Mouse (Mus musculus): ENCODE measurements around the gene Ipcef1. TPM values are rescaled to one million over a fixed set of nuclear protein-coding genes. Genes with fewer than 3 reads are reported as not detected.

Ipcef1 gene
- 1.3 and 1.4 TPM in 2 replicates for polyA plus RNA-seq (2015; fragmentation: Nextera tagmentation; extraction: Ambion mirVana)

DNA sequence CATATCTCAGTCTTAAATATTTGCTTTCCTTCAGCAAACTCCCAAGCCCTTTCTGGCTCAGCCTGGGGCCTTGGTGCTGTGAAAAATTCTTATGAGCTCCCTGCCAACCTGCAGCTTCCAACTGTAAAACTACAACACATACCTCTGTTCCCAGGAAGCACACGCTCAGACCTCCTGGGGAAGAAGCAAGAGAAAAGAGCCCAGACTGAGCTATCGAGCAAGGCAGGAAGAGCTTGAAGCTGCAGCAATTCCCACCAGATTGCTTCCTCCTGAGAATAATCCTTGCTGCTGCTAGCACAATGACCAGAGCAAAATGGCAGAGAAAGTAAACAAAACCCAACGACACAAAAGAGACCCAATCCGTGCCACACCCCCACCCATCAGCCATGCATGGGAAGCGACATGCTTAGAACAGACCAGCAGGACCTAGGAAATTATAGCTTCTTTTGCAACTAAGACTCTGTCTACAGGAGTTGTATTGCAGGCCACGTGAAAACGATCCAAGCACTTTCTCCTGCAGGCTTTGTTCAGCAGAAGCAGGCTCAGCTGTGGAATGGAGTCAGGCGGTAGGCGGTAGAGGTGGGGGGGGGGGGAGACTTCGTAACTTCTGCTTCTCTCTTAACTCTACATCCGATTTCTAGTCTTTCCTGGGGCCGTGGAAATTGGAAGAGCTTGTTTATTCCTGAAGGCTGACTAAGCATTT lies at the start of gene Ipcef1:
TSS of gene Ipcef1 (minus strand) at position 164 of the 703 bp plus-strand sequence.
- no peak within 1 kb of the TSS; the same call in 1 of the 2 replicates for H3K4me2 ChIP-seq (replicated peaks)
- no peaks in the 10 kb centered on the region for H3K36me3 ChIP-seq
- H3K27ac ChIP-seq (replicated peaks): no peak within 1 kb of the TSS
- WGBS: 14% methylated on average over 12 of the region's 12 CpGs
- ATAC-seq (replicated peaks): peak; percentile 69; the same call in 1 of the 2 replicates
- H3K9me3 ChIP-seq: no peaks in the 10 kb centered on the region
- H3K9ac ChIP-seq (replicated peaks): no peak within 1 kb of the TSS
- 0 out of 2 replicates have a peak, but pooled peaks cover 6% of the 10 kb centered on the region for H3K4me1 ChIP-seq
- no peaks in the 10 kb centered on the region for H3K27me3 ChIP-seq
- no peak within 1 kb of the TSS for H3K4me3 ChIP-seq

GRCm38 (mm10) chr10:7077971-7078370 lies 25.7 kb upstream of the Ipcef1 start:
- Histone ChIP-seq H3K27ac (replicated peaks) (no peak overlapping the region), H3K9ac (replicated peaks) (no peak overlapping the region), H3K4me2 (replicated peaks) (no peak overlapping the region), H3K4me3 (no peak overlapping the region), H3K36me3 (no peaks in the 10 kb centered on the region), H3K4me1 (no peaks in the 10 kb centered on the region), H3K27me3 (no peaks in the 10 kb centered on the region), H3K9me3 (no peaks in the 10 kb centered on the region)
- ATAC-seq (replicated peaks): no peak
- WGBS: 92% methylated on average over 1 of the region's 1 CpGs

- no peak for ATAC-seq (replicated peaks)
- Histone ChIP-seq H3K27ac (replicated peaks) (no peak overlapping the region), H3K4me3 (no peak overlapping the region), H3K4me1 (no peaks in the 10 kb centered on the region), H3K4me2 (replicated peaks) (no peak overlapping the region), H3K36me3 (no peaks in the 10 kb centered on the region), H3K9me3 (no peaks in the 10 kb centered on the region), H3K27me3 (no peaks in the 10 kb centered on the region), H3K9ac (replicated peaks) (no peak overlapping the region)
- WGBS: 78% methylated on average over 7 of the region's 7 CpGs
Measured at GRCm38 (mm10) chr10:7077389-7077808, 25.1 kb upstream of the Ipcef1 start.

DNA sequence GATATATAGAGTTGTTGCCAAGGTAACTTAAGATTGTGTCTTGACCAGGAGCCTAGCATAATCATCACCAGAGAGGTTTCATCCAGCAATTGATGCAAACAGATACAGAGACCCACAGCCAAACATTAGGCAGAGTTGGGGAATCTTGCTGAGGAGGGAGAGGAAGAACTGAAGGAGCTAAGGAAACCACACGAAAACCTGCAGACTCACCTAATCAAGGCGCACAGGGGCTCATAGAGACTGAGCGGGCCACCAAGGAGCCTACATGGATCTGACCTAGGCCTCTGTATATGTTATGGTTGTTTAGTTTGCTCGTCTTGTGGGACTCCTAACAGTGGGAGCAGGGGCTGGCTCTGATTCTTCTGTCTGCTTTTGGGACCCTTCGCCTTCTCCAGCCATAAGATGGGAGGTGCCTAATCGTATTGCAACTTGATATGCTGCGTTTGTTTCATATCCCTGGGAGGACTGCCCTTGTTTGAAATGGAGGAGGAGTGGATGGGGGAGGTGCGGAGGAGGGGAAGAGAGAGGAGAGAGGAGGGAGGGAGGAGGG lies 24.5 kb upstream of the Ipcef1 start:
- no peaks in the 10 kb centered on the region for H3K27me3 ChIP-seq
- peak; percentile 36 for ATAC-seq (replicated peaks)
- H3K4me1 ChIP-seq: no peaks in the 10 kb centered on the region
- no peaks in the 10 kb centered on the region for H3K9me3 ChIP-seq
- no peak overlapping the region for H3K9ac ChIP-seq (replicated peaks)
- no peak overlapping the region for H3K4me3 ChIP-seq
- 60% methylated on average over 7 of the region's 8 CpGs for WGBS
- H3K4me2 ChIP-seq (replicated peaks): no peak overlapping the region
- no peaks in the 10 kb centered on the region for H3K36me3 ChIP-seq
- H3K27ac ChIP-seq (replicated peaks): no peak overlapping the region

GRCm38 (mm10) chr10:7076201-7076600 lies 23.9 kb upstream of the Ipcef1 start:
- peak; percentile 87 for ATAC-seq (replicated peaks)
- H3K27me3 ChIP-seq: no peaks in the 10 kb centered on the region
- H3K4me1 ChIP-seq: no peaks in the 10 kb centered on the region
- H3K36me3 ChIP-seq: no peaks in the 10 kb centered on the region
- H3K9me3 ChIP-seq: no peaks in the 10 kb centered on the region
- no peak overlapping the region for H3K9ac ChIP-seq (replicated peaks)
- H3K4me3 ChIP-seq: no peak overlapping the region
- 18% methylated on average over 8 of the region's 8 CpGs for WGBS
- no peak overlapping the region for H3K27ac ChIP-seq (replicated peaks)
- no peak overlapping the region for H3K4me2 ChIP-seq (replicated peaks)

DNA sequence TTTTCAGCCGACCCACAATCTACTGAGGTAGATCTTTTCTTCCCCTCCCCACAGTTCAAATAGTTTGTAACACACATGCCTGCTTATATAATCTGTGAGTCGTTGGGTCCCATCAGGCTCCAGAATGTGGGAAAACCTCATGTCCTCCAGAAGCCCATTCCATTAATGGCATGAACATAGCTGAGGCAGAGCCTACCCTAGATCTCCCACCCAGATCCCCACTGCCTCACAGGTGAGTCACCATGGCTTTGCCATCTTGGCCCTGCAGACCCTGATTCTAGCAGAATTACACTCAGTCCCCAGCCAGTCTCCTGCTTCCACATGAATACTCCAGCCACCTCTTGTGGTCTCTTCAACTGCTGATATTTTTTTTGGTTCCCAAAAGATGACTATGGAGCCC lies 23.4 kb upstream of the Ipcef1 start:
- Histone ChIP-seq H3K9me3 (no peaks in the 10 kb centered on the region), H3K9ac (replicated peaks) (no peak overlapping the region)
- 87% methylated on average over 2 of the region's 2 CpGs for WGBS

GRCm38 (mm10) chr10:7074231-7074630 lies 22.0 kb upstream of the Ipcef1 start:
- H3K9ac ChIP-seq (replicated peaks): no peak overlapping the region
- no peak for ATAC-seq (replicated peaks)
- H3K27me3 ChIP-seq: no peaks in the 10 kb centered on the region
- no peak overlapping the region for H3K27ac ChIP-seq (replicated peaks)
- no peaks in the 10 kb centered on the region for H3K9me3 ChIP-seq
- no peak overlapping the region for H3K4me2 ChIP-seq (replicated peaks)
- no peaks in the 10 kb centered on the region for H3K4me1 ChIP-seq
- H3K36me3 ChIP-seq: no peaks in the 10 kb centered on the region
- WGBS: 89% methylated on average over 2 of the region's 2 CpGs
- H3K4me3 ChIP-seq: no peak overlapping the region

More for the DNA sequence above, 23.4 kb upstream of the Ipcef1 start:
- 0 out of 2 replicates have a peak, but pooled peaks have one; percentile 39 for ATAC-seq (replicated peaks)
- Histone ChIP-seq H3K4me2 (replicated peaks) (no peak overlapping the region), H3K27me3 (no peaks in the 10 kb centered on the region), H3K27ac (replicated peaks) (no peak overlapping the region), H3K36me3 (no peaks in the 10 kb centered on the region), H3K4me1 (no peaks in the 10 kb centered on the region), H3K4me3 (no peak overlapping the region)

DNA sequence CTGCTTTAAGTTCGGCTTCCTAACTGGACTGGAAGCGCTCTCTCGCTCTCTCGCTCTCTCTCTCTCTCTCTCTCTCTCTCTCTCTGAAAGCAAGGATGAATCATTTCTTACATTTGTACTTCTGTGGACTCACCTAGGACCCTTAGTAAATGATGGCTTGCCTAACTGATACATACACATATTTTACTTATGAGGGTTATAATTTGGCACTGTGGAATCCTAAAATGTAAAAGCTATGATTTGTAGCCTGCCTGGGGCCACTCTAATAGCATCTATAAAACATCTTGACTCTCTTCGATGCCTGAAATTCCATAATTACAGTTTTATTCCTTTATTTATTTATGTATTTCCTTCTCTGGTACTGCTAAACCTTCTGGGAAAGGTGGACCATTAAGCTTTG lies 18.6 kb upstream of the Ipcef1 start:
- no peaks in the 10 kb centered on the region for H3K9me3 ChIP-seq
- 80% methylated on average over 5 of the region's 5 CpGs for WGBS
- no peak overlapping the region for H3K4me2 ChIP-seq (replicated peaks)
- H3K4me3 ChIP-seq: no peak overlapping the region
- ATAC-seq (replicated peaks): no peak
- no peaks in the 10 kb centered on the region for H3K4me1 ChIP-seq
- no peak overlapping the region for H3K27ac ChIP-seq (replicated peaks)
- H3K36me3 ChIP-seq: no peaks in the 10 kb centered on the region
- no peak overlapping the region for H3K9ac ChIP-seq (replicated peaks)
- no peaks in the 10 kb centered on the region for H3K27me3 ChIP-seq

GRCm38 (mm10) chr10:7070100-7070835 lies 18.0 kb upstream of the Ipcef1 start:
- H3K4me2 ChIP-seq (replicated peaks): no peak overlapping the region
- H3K4me3 ChIP-seq: no peak overlapping the region
- H3K36me3 ChIP-seq: no peaks in the 10 kb centered on the region
- no peak overlapping the region for H3K27ac ChIP-seq (replicated peaks)
- no peaks in the 10 kb centered on the region for H3K4me1 ChIP-seq
- no peaks in the 10 kb centered on the region for H3K27me3 ChIP-seq
- H3K9me3 ChIP-seq: no peaks in the 10 kb centered on the region
- peak; percentile 64; the same call in 1 of the 2 replicates for ATAC-seq (replicated peaks)
- WGBS: 43% methylated on average over 8 of the region's 8 CpGs
- no peak overlapping the region for H3K9ac ChIP-seq (replicated peaks)

GRCm38 (mm10) chr10:7069090-7069489 lies 16.8 kb upstream of the Ipcef1 start:
- H3K9ac ChIP-seq (replicated peaks): no peak overlapping the region
- H3K4me2 ChIP-seq (replicated peaks): no peak overlapping the region
- H3K27me3 ChIP-seq: no peaks in the 10 kb centered on the region
- no peak overlapping the region for H3K4me3 ChIP-seq
- no peaks in the 10 kb centered on the region for H3K36me3 ChIP-seq
- 89% methylated on average over 2 of the region's 2 CpGs for WGBS
- H3K27ac ChIP-seq (replicated peaks): no peak overlapping the region
- H3K4me1 ChIP-seq: no peaks in the 10 kb centered on the region
- ATAC-seq (replicated peaks): no peak
- no peaks in the 10 kb centered on the region for H3K9me3 ChIP-seq

GRCm38 (mm10) chr10:7068608-7069007 lies 16.3 kb upstream of the Ipcef1 start:
- Histone ChIP-seq H3K4me1 (no peaks in the 10 kb centered on the region), H3K36me3 (no peaks in the 10 kb centered on the region), H3K9me3 (no peaks in the 10 kb centered on the region), H3K27ac (replicated peaks) (no peak overlapping the region), H3K27me3 (no peaks in the 10 kb centered on the region), H3K4me3 (no peak overlapping the region), H3K4me2 (replicated peaks) (no peak overlapping the region), H3K9ac (replicated peaks) (no peak overlapping the region)
- no peak for ATAC-seq (replicated peaks)
- WGBS: 74% methylated on average over 12 of the region's 12 CpGs

GRCm38 (mm10) chr10:7063752-7064457 lies 11.6 kb upstream of the Ipcef1 start:
- no peak overlapping the region for H3K4me2 ChIP-seq (replicated peaks)
- H3K36me3 ChIP-seq: no peaks in the 10 kb centered on the region
- H3K27ac ChIP-seq (replicated peaks): no peak overlapping the region
- no peaks in the 10 kb centered on the region for H3K9me3 ChIP-seq
- no peaks in the 10 kb centered on the region for H3K4me1 ChIP-seq
- ATAC-seq (replicated peaks): no peak
- no peak overlapping the region for H3K4me3 ChIP-seq
- H3K9ac ChIP-seq (replicated peaks): no peak overlapping the region
- WGBS: 89% methylated on average over 9 of the region's 9 CpGs
- no peaks in the 10 kb centered on the region for H3K27me3 ChIP-seq

Data from forebrain, embryonic 15.5 days (tissue).